Mouse (Mus musculus): Measurements from ENCODE around the gene Ctsk. TPM values are rescaled to one million over a fixed set of nuclear protein-coding genes. Genes with fewer than 3 reads are reported as not detected.
"Not testable (repeated sequence)": the region's sequence is repeated elsewhere in the genome, so short reads cannot be mapped to it uniquely, and the experiment has no call there.

The Ctsk gene
- polyA plus RNA-seq, 1 experiment from 2014 or later: 4.3 TPM

- H3K4me2 ChIP-seq: no peak within 1 kb of the TSS
- H3K27ac ChIP-seq: no peak within 1 kb of the TSS
- H3K4me3 ChIP-seq: no peak within 1 kb of the TSS
- WGBS: 91% methylated on average over 8 of the region's 8 CpGs
- no peaks in the 10 kb centered on the region for H3K36me3 ChIP-seq (ENCODE audit: poor library complexity, severe bottlenecking)
- ATAC-seq: no peak
- H3K4me1 ChIP-seq: no peaks in the 10 kb centered on the region
- H3K27me3 ChIP-seq: no peaks in the 10 kb centered on the region
- no peak within 1 kb of the TSS for H3K9ac ChIP-seq
- H3K9me3 ChIP-seq (replicated peaks): no peaks in the 10 kb centered on the region
Measured at GRCm38 (mm10) chr3:95526622-95527211, 27.7 kb downstream of the Ctsk start, which contains the start of gene Ctss. Ctss (plus strand) TSS chr3:95526786.

GRCm38 (mm10) chr3:95529814-95530213 is 30.8 kb downstream of the Ctsk start:
- no peak for ATAC-seq
- no peak overlapping the region for H3K9ac ChIP-seq

GRCm38 (mm10) chr3:95531025-95531424 is 32.0 kb downstream of the Ctsk start:
- H3K9me3 ChIP-seq (replicated peaks): no peaks in the 10 kb centered on the region
- no peak for ATAC-seq
- no peak overlapping the region for H3K4me3 ChIP-seq
- H3K36me3 ChIP-seq (ENCODE audit: poor library complexity, severe bottlenecking): no peaks in the 10 kb centered on the region
- H3K27ac ChIP-seq: no peak overlapping the region
- 97% methylated on average over 1 of the region's 1 CpGs for WGBS
- no peaks in the 10 kb centered on the region for H3K4me1 ChIP-seq
- H3K9ac ChIP-seq: no peak overlapping the region
- no peaks in the 10 kb centered on the region for H3K27me3 ChIP-seq
- H3K4me2 ChIP-seq: no peak overlapping the region

More at GRCm38 (mm10) chr3:95529814-95530213, 30.8 kb downstream of the Ctsk start:
- Histone ChIP-seq H3K27me3 (no peaks in the 10 kb centered on the region), H3K4me2 (no peak overlapping the region), H3K27ac (no peak overlapping the region), H3K36me3 (ENCODE audit: poor library complexity, severe bottlenecking) (no peaks in the 10 kb centered on the region), H3K4me1 (no peaks in the 10 kb centered on the region), H3K4me3 (no peak overlapping the region), H3K9me3 (replicated peaks) (no peaks in the 10 kb centered on the region)
- WGBS: 93% methylated on average over 6 of the region's 6 CpGs

GRCm38 (mm10) chr3:95533364-95533763 is 34.3 kb downstream of the Ctsk start:
- Histone ChIP-seq H3K9me3 (replicated peaks) (no peaks in the 10 kb centered on the region), H3K4me3 (no peak overlapping the region), H3K9ac (no peak overlapping the region), H3K27me3 (no peaks in the 10 kb centered on the region), H3K36me3 (ENCODE audit: poor library complexity, severe bottlenecking) (no peaks in the 10 kb centered on the region), H3K4me2 (no peak overlapping the region), H3K27ac (no peak overlapping the region), H3K4me1 (no peaks in the 10 kb centered on the region)
- ATAC-seq: no peak
- 91% methylated on average over 5 of the region's 5 CpGs for WGBS

GRCm38 (mm10) chr3:95534927-95535326 is 35.9 kb downstream of the Ctsk start:
- Histone ChIP-seq H3K27ac (no peak overlapping the region), H3K9ac (no peak overlapping the region), H3K36me3 (ENCODE audit: poor library complexity, severe bottlenecking) (no peaks in the 10 kb centered on the region), H3K9me3 (replicated peaks) (no peaks in the 10 kb centered on the region), H3K4me1 (no peaks in the 10 kb centered on the region), H3K4me2 (no peak overlapping the region), H3K27me3 (no peaks in the 10 kb centered on the region), H3K4me3 (no peak overlapping the region)
- 83% methylated on average over 1 of the region's 1 CpGs for WGBS
- ATAC-seq: no peak

- Histone ChIP-seq H3K27me3 (no peaks in the 10 kb centered on the region), H3K9me3 (replicated peaks) (no peaks in the 10 kb centered on the region), H3K36me3 (ENCODE audit: poor library complexity, severe bottlenecking) (no peaks in the 10 kb centered on the region), H3K4me1 (no peaks in the 10 kb centered on the region), H3K4me3 (no peak overlapping the region), H3K9ac (no peak overlapping the region), H3K27ac (no peak overlapping the region), H3K4me2 (no peak overlapping the region)
- WGBS: 93% methylated on average over 10 of the region's 10 CpGs
- no peak for ATAC-seq
Measured at GRCm38 (mm10) chr3:95538936-95539335, 39.9 kb downstream of the Ctsk start.

GRCm38 (mm10) chr3:95539837-95540236 is 40.8 kb downstream of the Ctsk start:
- Histone ChIP-seq H3K9ac (no peak overlapping the region), H3K9me3 (replicated peaks) (no peaks in the 10 kb centered on the region), H3K27me3 (no peaks in the 10 kb centered on the region), H3K27ac (no peak overlapping the region), H3K4me3 (no peak overlapping the region), H3K36me3 (ENCODE audit: poor library complexity, severe bottlenecking) (no peaks in the 10 kb centered on the region), H3K4me2 (no peak overlapping the region), H3K4me1 (no peaks in the 10 kb centered on the region)
- 94% methylated on average over 4 of the region's 4 CpGs for WGBS
- no peak for ATAC-seq

GRCm38 (mm10) chr3:95541186-95541585 is 42.1 kb downstream of the Ctsk start:
- H3K4me3 ChIP-seq; H3K9me3 ChIP-seq (replicated peaks); H3K36me3 ChIP-seq (ENCODE audit: poor library complexity, severe bottlenecking); ATAC-seq; H3K4me1 ChIP-seq; H3K27me3 ChIP-seq; H3K9ac ChIP-seq; H3K4me2 ChIP-seq; H3K27ac ChIP-seq: not testable (repeated sequence)
- WGBS: 96% methylated on average over 2 of the region's 2 CpGs

GRCm38 (mm10) chr3:95542171-95542570 is 43.1 kb downstream of the Ctsk start:
- Histone ChIP-seq H3K4me3 (no peak overlapping the region), H3K27me3 (no peaks in the 10 kb centered on the region), H3K36me3 (ENCODE audit: poor library complexity, severe bottlenecking) (no peaks in the 10 kb centered on the region), H3K4me2 (no peak overlapping the region), H3K27ac (no peak overlapping the region), H3K9ac (no peak overlapping the region), H3K9me3 (replicated peaks) (no peaks in the 10 kb centered on the region), H3K4me1 (no peaks in the 10 kb centered on the region)
- ATAC-seq: no peak

GRCm38 (mm10) chr3:95542981-95543380 is 43.9 kb downstream of the Ctsk start:
- WGBS: 81% methylated on average over 7 of the region's 7 CpGs
- no peaks in the 10 kb centered on the region for H3K4me1 ChIP-seq
- H3K27me3 ChIP-seq: no peaks in the 10 kb centered on the region
- H3K36me3 ChIP-seq (ENCODE audit: poor library complexity, severe bottlenecking): no peaks in the 10 kb centered on the region
- no peak overlapping the region for H3K4me3 ChIP-seq
- H3K9ac ChIP-seq: no peak overlapping the region
- ATAC-seq: no peak
- H3K9me3 ChIP-seq (replicated peaks): no peaks in the 10 kb centered on the region
- no peak overlapping the region for H3K4me2 ChIP-seq
- H3K27ac ChIP-seq: no peak overlapping the region

- ATAC-seq: no peak
- no peaks in the 10 kb centered on the region for H3K4me1 ChIP-seq
- H3K27me3 ChIP-seq: no peaks in the 10 kb centered on the region
- H3K4me2 ChIP-seq: no peak overlapping the region
- H3K27ac ChIP-seq: no peak overlapping the region
- no peaks in the 10 kb centered on the region for H3K9me3 ChIP-seq (replicated peaks)
- no peak overlapping the region for H3K9ac ChIP-seq
- 66% methylated on average over 1 of the region's 1 CpGs for WGBS
- H3K4me3 ChIP-seq: no peak overlapping the region
- no peaks in the 10 kb centered on the region for H3K36me3 ChIP-seq (ENCODE audit: poor library complexity, severe bottlenecking)
Measured at GRCm38 (mm10) chr3:95550176-95550575, 51.1 kb downstream of the Ctsk start.

- Histone ChIP-seq H3K4me3 (no peak overlapping the region), H3K4me1 (no peaks in the 10 kb centered on the region), H3K9ac (no peak overlapping the region), H3K9me3 (replicated peaks) (no peaks in the 10 kb centered on the region), H3K27me3 (no peaks in the 10 kb centered on the region), H3K4me2 (no peak overlapping the region), H3K36me3 (ENCODE audit: poor library complexity, severe bottlenecking) (no peaks in the 10 kb centered on the region), H3K27ac (no peak overlapping the region)
- 68% methylated on average over 3 of the region's 3 CpGs for WGBS
- ATAC-seq: no peak
Measured at GRCm38 (mm10) chr3:95553986-95554385, 54.9 kb downstream of the Ctsk start.

Measured in forebrain, embryonic 13.5 days (tissue).